Mouse (Mus musculus): ENCODE data around the gene Slc25a47. TPM values are rescaled to one million over a fixed set of nuclear protein-coding genes. Genes with fewer than 3 reads are reported as not detected.

Slc25a47 gene
- total RNA-seq, 2 experiments from 2014 or later, result 2.8 to 9.0 TPM

DNA sequence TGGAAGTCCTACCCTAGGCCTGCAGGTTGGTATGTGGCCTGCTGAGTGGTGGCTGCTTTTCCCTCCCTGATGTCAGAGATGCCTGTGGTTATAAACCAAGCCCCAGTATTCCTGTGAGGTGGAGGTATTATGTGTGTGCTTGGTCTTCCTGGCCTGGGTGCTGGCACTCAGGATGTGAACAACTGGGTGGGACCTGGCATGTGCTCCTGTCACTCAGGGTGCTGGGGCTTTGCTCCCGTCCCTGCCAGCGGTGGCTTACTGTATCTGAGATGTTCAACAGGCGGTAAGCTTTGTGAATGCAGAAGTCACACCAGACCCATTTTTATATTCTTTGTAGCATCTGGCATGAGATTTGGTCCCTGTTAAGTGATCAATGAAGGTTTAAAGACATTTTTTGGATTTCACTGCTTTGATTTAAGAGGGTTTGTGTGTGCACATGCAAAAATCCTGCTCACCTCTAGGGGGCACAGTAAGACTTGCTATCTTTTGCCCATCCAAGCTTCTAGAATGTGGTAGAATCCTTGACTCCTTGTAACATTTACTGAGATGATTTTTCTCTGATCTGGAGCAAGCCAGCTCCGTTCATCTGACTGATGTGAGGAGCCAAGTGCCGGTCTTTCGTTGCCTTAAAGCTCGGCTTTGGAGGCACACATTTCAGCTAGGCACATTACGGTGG lies 67.9 kb downstream of the Slc25a47 start:
- no peak for ATAC-seq (replicated peaks; ENCODE audit: low FRiP score, poor library complexity, severe bottlenecking)

DNA sequence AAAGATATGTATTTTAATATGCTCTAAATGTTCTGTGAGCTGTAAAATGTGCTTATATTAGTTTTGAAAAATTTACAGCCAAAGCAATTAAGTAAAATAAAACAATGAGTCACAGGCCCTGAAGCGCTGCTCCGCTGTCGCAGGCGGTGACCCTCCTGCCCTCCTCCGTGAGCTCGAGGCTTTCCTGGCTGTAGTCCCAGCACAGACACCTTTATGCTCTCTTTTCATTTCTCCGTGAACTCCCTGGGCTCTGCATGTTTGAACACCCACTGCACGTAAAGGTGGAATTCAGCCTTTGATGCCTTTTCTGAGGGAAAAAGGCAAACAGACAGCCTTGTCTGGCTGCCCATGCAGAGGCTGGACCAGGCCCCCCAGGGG lies 68.4 kb downstream of the Slc25a47 start:
- ATAC-seq (replicated peaks; ENCODE audit: low FRiP score, poor library complexity, severe bottlenecking), result no peak

DNA sequence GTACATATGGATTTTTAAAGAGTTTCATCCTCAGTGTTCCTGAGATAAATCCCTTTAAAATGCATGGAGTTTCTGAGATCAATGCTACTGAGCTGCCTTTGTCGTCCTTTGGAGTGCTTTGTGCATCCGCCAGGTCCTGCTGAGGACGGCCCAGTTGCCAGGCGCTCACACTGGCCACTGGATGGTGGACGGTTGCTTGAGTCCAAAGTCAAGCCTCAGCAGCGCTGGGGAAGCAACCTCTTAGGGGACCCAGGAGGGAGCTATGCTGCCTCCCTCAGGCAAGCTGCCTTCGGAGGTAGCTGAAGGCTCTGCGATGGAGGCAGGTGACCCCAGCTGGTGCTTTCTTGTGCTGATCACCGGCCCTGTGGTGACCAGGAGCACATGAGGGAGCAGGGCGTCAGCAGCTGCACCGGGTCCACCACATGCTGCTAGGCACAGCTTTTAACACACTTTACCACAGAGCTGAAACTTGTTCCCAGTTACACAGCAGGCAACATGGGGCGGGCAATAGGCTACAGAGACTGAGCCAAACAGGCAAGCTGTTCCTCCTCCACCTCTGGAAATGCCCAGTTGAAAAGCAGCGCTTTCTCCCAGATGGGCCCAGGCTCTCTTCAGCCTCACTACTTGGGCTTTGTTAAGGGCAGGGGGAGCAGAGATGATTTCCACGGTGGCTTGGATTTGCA lies 69.9 kb downstream of the Slc25a47 start:
- no peak for ATAC-seq (replicated peaks; ENCODE audit: low FRiP score, poor library complexity, severe bottlenecking)

DNA sequence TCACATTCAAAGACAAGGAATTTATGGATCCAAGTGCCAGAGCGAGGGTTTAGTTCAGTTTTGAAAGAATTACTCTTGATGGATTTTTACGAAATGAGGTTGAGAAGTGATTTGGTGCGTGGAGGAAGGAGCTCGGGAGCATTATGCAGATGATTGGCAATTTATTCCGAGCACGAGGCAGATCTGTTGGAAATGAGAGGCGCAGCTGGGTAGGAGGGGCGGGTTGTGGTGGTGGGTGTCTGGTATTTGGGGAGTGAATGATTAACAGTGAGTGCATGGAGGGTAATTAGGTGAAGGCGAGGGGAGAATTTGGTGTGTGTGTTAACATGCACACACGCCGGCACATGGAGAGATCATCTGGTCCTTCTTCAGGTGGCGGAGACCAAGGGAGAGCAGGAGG lies 70.6 kb downstream of the Slc25a47 start:
- ATAC-seq (replicated peaks; ENCODE audit: low FRiP score, poor library complexity, severe bottlenecking), result no peak

Other genes with a start within 250 kb of the Slc25a47 start
- not detected in 2 replicates for gene Degs2, start 133.7 kb upstream of the Slc25a47 start, total RNA-seq (2015; ENCODE audit: low replicate concordance)
- not detected in 2 replicates for gene Degs2, start 133.7 kb upstream of the Slc25a47 start, total RNA-seq (2017; ENCODE audit: low replicate concordance)
- gene Yy1, start 43.1 kb upstream of the Slc25a47 start, total RNA-seq (2015; ENCODE audit: low replicate concordance), result 15.8 and 29.5 TPM in 2 replicates
- gene Yy1, start 43.1 kb upstream of the Slc25a47 start, total RNA-seq (2017; ENCODE audit: low replicate concordance), result 31.0 and 43.9 TPM in 2 replicates
- gene Slc25a29, start 163 bp upstream of the Slc25a47 start, total RNA-seq (2015; ENCODE audit: low replicate concordance), result 0.84 and 1.7 TPM in 2 replicates
- gene Slc25a29, start 163 bp upstream of the Slc25a47 start, total RNA-seq (2017; ENCODE audit: low replicate concordance), result not detected in 2 replicates
- gene Wdr25, start 57.6 kb downstream of the Slc25a47 start, total RNA-seq (2015; ENCODE audit: low replicate concordance), result not detected in 2 replicates
- gene Wdr25, start 57.6 kb downstream of the Slc25a47 start, total RNA-seq (2017; ENCODE audit: low replicate concordance), result 1.4 and 6.4 TPM in 2 replicates
- 8.2 and 9.4 TPM in 2 replicates for gene Wars, start 58.1 kb downstream of the Slc25a47 start, total RNA-seq (2015; ENCODE audit: low replicate concordance)
- gene Wars, start 58.1 kb downstream of the Slc25a47 start, total RNA-seq (2017; ENCODE audit: low replicate concordance), result 8.2 and 8.9 TPM in 2 replicates
- gene Begain, start 232.2 kb downstream of the Slc25a47 start, total RNA-seq (2015; ENCODE audit: low replicate concordance), result not detected in 2 replicates
- not detected in 2 replicates for gene Begain, start 232.2 kb downstream of the Slc25a47 start, total RNA-seq (2017; ENCODE audit: low replicate concordance)